Mouse (Mus musculus) thymus, adult 2 months (tissue): ENCODE data around the gene Abhd14a.

ENCODE experiments used
- CTCF ChIP-seq: fragments of 200-500 bp; IDR thresholded peaks from 2 replicates; pipeline ENCODE4 v1.5.1; 2012; ENCODE audit warnings: mild to moderate bottlenecking, control low read depth, low read length, moderate library complexity, borderline replicate concordance; ENCODE audit not compliant: control insufficient read depth, poor library complexity, insufficient read depth; ENCODE audit errors: extremely low read depth
- POLR2A ChIP-seq: fragments of 200-500 bp; IDR thresholded peaks from 2 replicates; pipeline ENCODE4 v1.6.1; 2012; ENCODE audit warnings: mild to moderate bottlenecking, low read length, control low read depth, moderate library complexity; ENCODE audit not compliant: control insufficient read depth, poor library complexity, insufficient read depth; ENCODE audit errors: extremely low read depth

- no peak for TF ChIP-seq POLR2A
- no peak for TF ChIP-seq CTCF
These were observed 47.7 kb downstream of the Abhd14a start for GRCm38 (mm10) chr9:106399808-106400207.
